Mouse (Mus musculus) common myeloid progenitor, adult 5-6 weeks (primary cell): ENCODE data around the gene Armh2. TPM values are rescaled to one million over a fixed set of nuclear protein-coding genes. Genes with fewer than 3 reads are reported as not detected.
A peak's percentile ranks its signal among the peaks of the same experiment; 100 is the strongest.

Source experiments
- ATAC-seq: replicated peaks from 2 replicates; pipeline ENCODE4 v1.8.0; 2016; ENCODE audit warnings: low read depth, mild to moderate bottlenecking, moderate TSS enrichment, inconsistent platforms; ENCODE audit not compliant: poor library complexity, severe bottlenecking
- total RNA-seq: library from RNA; stranded (forward); fragments of 200-1000, 187-1606 nt; gene quantifications from 2 replicates; pipeline ENCODE4 v1.2.3, GENCODE M21; 2017

Armh2 gene
- not detected in 2 replicates for total RNA-seq

- ATAC-seq, result no peak
These were observed at the start of gene Armh2 for GRCm38 (mm10) chr13:24741028-24741427. Armh2 (plus strand) TSS chr13:24741232.

- no peak for ATAC-seq
These were observed 47.7 kb upstream of the Armh2 start for GRCm38 (mm10) chr13:24693312-24693711.

- ATAC-seq, result no peak
These were observed 42.3 kb upstream of the Armh2 start for GRCm38 (mm10) chr13:24698746-24699145.

- no peak for ATAC-seq
These were observed 38.9 kb upstream of the Armh2 start for GRCm38 (mm10) chr13:24702128-24702527.

GRCm38 (mm10) chr13:24709656-24710396 lies 31.2 kb upstream of the Armh2 start:
- ATAC-seq, result no peak

- ATAC-seq, result peak; percentile 89
These were observed 30.1 kb upstream of the Armh2 start for GRCm38 (mm10) chr13:24710968-24711367.

GRCm38 (mm10) chr13:24712581-24713130 lies 28.4 kb upstream of the Armh2 start:
- no peak for ATAC-seq

- peak; percentile 49; the same call in 1 of the 2 replicates for ATAC-seq
These were observed 27.5 kb upstream of the Armh2 start for GRCm38 (mm10) chr13:24713434-24714000.

- no peak for ATAC-seq
These were observed 26.6 kb upstream of the Armh2 start for GRCm38 (mm10) chr13:24714360-24714885.

- ATAC-seq, result no peak
These were observed 25.4 kb upstream of the Armh2 start for GRCm38 (mm10) chr13:24715601-24716000.

GRCm38 (mm10) chr13:24716441-24716840 lies 24.6 kb upstream of the Armh2 start:
- ATAC-seq, result no peak

- ATAC-seq, result no peak
These were observed 23.4 kb upstream of the Armh2 start for GRCm38 (mm10) chr13:24717677-24718076.

- no peak for ATAC-seq
These were observed 19.5 kb upstream of the Armh2 start for GRCm38 (mm10) chr13:24721502-24721901.

- no peak for ATAC-seq
These were observed 17.2 kb upstream of the Armh2 start for GRCm38 (mm10) chr13:24723699-24724394.

GRCm38 (mm10) chr13:24724395-24724759 lies 16.7 kb upstream of the Armh2 start:
- ATAC-seq, result no peak

GRCm38 (mm10) chr13:24729128-24729527 lies 11.9 kb upstream of the Armh2 start:
- ATAC-seq, result no peak

- no peak for ATAC-seq
These were observed 6.5 kb upstream of the Armh2 start for GRCm38 (mm10) chr13:24734502-24734901.

- ATAC-seq, result no peak
These were observed 5.4 kb upstream of the Armh2 start for GRCm38 (mm10) chr13:24735608-24736131.

- ATAC-seq, result no peak
These were observed 6.8 kb downstream of the Armh2 start for GRCm38 (mm10) chr13:24747823-24748222.

- ATAC-seq, result no peak
These were observed 9.8 kb downstream of the Armh2 start for GRCm38 (mm10) chr13:24750807-24751206.
